Mouse (Mus musculus) gonadal fat pad, adult 2 months (tissue): ENCODE results near the gene Trat1. TPM values are rescaled to one million over a fixed set of nuclear protein-coding genes. Genes with fewer than 3 reads are reported as not detected.

Source experiments
- DNase-seq: peaks from one replicate; pipeline ENCODE4 v3.0.0-alpha.2; 2012; ENCODE audit warnings: low read depth
- polyA plus RNA-seq: library from polyadenylated mRNA; depleted of rRNA; stranded (reverse); fragments of >200 nt; gene quantifications from 2 replicates; pipeline ENCODE4 v1.2.3, GENCODE M21; 2012; rRNA removed

Gene Trat1
- 0.01 and 0.03 TPM in 2 replicates for polyA plus RNA-seq

DNA sequence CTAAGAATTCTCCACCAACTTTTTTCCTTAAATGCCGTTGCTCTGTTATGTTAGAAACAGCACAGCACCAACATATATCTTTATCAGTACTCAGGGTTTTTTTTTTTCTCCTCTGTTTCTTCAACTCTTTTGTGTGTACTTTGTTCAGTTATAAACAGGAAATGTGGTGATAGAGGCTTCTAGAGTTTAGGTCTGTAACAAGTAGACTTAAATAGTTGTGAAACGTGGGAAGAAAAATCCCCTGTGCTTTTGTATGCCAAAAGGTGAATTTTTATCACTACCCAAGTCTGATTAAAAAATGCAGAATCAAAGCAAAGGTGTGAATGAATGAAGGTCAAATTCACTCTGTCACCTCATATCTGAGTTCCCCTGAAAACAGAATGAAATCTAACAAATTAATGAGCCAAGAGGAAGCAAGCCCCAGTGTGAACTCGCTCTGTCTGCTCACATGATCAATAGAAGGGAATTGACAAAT, at the start of gene Trat1:
Trat1 (minus strand) TSS at position 51 of the 475 bp plus-strand sequence.
- DNase-seq, result no peak

- DNase-seq, result no peak
These were observed 46.7 kb upstream of the Trat1 start for GRCm38 (mm10) chr16:48818524-48818923.

DNA sequence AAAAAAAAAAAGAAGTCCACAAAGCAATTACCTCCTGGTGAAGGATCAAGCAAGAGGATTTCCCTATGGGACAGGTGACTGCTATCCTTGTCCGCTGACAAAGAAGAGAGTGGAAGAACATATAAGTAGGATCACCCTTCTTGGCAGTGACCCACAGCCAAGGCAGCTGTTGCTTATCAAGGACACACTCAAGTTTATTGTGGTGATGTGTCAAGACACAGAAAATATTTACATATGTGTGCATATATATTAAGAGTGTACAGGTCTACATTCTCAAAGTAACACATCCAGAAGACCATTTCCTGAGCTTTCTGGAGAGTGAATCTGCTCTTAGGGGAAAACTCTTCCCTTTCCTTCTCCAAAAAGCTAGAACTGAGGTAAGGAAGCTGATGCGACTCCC, 44.9 kb upstream of the Trat1 start, which contains the start of gene Retnlb:
Retnlb (plus strand) TSS at position 162 of the 400 bp plus-strand sequence.
- DNase-seq, result no peak

DNA sequence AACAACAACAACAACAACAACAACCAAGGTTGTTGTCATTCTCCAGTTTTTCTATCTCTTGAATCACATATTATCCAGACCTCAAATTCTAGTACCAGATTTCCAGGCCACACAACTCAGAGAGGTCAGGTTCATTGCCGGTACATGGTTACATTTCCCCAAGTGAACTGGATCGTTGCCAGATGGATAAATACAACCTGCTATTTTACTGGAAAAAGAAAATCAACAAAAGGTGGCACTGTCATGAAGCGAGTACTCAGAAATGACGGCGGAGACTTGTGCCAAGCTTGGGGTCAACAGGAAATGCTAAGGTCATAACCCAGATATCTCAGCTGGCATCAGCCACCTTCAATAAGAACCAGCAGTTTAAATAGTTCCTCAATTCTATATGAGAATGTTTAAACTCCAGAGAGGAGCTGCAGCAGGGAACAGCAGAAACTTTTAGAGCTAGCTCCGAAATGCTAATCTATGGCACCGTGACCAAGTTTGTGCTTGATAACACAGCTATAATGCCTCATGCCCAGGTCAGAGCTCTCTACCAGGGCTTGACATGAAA, 40.1 kb upstream of the Trat1 start:
- no peak for DNase-seq

DNA sequence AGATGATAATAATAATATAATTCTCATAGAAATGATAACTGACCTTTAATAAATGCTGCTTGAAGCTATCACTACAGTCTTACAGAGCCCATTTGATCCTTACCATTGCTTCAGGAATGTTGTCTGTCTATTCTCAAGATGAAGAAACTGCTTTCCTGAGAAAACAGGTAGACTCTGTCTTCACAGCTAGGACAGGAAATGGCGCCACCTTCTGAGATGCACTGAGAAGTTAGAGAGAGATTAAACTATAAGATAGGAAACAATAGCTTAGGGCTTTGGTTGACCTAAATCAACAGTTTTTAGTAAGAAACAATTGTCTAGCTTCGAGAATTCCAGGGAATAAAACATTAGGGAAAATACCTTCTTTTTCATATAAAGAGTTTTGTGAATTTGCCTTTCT, 37.6 kb upstream of the Trat1 start:
- no peak for DNase-seq

- DNase-seq, result no peak
These were observed 34.7 kb upstream of the Trat1 start for GRCm38 (mm10) chr16:48806521-48806920.

DNA sequence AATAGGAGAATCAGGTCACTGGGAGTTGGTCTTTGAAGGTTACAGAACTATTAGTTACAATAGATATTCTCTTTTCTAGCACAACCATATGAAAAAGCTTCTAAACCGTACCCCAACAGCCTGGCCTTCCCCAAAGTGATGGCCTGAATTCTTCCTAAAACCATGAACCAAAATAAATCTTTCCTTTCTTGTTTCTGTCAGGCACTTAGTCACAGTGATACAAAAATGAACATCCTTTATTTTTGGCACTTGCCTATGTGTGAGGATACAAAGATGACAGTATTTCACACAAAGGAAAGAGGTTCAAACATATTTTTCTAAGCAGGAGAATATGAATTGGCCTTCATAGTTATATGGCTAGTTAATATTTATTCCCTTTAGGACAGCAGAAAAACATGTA, 33.6 kb upstream of the Trat1 start:
- no peak for DNase-seq

DNA sequence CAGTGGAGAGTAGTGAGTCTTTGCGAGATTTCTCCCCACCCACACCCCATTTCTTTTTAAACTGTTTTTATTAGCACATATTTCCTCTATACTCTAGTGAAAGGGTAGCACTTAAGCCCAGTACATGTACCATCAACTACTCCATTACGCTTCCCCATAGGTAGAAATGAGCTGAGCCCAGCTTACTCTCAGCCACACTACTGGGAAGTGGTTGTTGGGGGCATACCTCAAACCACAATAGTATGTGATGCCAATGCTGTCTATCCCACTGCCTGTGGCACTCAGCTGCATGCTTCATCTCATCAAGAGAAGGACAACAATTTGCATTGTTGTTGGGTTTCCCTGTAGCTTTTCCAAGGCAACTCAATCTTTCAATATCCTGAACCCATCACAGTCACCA, 29.1 kb upstream of the Trat1 start:
- DNase-seq, result no peak

GRCm38 (mm10) chr16:48799470-48799869, 27.6 kb upstream of the Trat1 start:
- no peak for DNase-seq

DNA sequence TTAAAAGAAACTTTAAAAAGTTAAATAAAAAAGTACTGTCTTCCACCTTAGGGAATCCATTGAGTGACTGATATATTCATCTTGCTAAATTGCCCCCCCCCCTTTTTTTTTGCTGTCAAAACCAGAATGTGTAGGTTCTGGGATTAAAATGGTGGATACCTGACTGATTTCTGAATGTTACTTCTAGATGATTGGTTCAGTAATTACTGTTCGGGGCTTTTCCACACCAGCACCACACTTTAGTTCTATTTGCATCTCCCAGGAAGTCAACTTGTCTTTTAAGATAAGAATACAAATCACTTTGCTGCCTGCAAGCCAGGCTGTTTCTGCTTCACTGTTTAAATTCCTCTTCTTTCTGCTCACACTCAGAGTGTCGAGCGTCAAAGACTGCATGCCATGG, 26.5 kb upstream of the Trat1 start:
- no peak for DNase-seq

DNA sequence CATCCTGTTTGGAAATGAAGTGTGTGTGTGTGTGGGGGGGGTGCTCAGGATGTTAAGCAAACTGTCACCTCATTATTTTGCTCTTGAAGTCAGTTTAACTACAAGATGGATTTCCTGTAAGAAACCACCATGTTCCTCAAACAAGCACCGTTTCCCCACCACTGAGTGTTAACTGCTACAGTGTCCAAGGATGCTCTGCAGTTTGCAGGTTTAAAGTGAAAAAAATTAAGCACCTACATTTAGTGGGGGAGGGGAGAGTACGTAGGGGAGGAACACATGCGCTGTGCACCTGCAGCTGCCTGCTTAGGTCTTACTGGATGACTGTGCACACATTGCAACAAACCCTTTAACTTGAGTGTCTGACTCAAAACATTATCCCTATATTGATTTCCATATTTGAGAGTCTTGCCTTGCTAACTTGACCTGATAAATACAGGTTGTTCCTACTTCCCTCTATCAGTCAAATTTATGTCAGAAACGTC, 16.9 kb upstream of the Trat1 start:
- DNase-seq, result no peak

DNA sequence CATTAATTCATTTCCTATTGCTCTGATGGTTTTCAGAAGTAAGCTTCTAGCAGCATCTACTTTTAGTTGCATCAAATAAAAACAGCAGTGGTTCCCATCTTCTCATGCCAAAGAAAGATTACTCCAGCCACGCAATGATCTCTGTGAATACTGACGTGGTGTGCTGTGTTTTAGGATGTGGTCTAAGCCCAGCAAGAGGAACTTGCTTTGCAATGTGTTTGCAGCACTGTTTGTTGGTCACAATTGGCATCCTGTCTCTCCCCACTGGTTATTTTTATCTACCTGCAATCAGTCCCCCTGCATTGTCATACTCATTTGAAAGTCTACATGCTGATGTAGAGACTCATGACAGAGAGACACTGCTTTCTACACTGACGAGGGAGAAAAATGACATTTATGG, 14.4 kb upstream of the Trat1 start:
- DNase-seq, result no peak

DNA sequence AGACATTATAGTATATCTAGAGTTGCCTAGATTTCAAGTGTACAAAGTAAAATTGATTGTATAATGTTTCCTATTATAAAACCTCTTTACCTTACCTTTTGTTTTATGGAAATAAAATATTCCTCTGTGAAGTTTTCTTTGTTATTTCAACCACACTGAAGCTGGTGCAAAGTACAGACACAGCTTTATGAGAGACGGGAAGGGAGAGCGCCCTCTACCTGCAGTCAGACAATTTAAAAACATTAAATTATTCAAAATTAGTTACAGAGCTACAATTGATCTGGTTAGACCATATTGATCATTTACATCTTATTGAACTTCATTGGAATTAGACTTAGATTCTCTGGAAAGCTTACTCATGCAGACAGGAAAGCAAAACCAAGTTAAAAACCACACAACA, 5.4 kb upstream of the Trat1 start:
- no peak for DNase-seq

DNA sequence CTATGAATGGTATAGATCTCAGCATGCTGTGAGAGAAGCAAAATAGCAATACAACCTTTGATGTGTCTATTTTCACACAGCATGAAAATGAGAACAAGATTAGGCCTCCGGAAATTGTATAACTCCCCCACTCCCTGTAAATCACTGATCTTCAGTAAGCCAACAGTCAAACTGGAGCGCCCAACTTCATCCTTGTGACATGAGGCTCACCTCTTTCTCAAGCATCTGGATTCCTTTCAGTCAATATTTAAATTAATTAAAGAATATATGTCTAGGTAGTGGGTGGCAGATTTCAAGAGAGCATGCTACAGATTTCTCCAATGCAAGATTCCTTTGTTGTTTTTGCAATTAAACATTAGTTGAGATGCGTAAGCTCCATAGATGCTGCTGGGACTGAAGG, 2.6 kb downstream of the Trat1 start:
- DNase-seq, result no peak

GRCm38 (mm10) chr16:48760643-48761481, 11.0 kb downstream of the Trat1 start:
- DNase-seq, result no peak

DNA sequence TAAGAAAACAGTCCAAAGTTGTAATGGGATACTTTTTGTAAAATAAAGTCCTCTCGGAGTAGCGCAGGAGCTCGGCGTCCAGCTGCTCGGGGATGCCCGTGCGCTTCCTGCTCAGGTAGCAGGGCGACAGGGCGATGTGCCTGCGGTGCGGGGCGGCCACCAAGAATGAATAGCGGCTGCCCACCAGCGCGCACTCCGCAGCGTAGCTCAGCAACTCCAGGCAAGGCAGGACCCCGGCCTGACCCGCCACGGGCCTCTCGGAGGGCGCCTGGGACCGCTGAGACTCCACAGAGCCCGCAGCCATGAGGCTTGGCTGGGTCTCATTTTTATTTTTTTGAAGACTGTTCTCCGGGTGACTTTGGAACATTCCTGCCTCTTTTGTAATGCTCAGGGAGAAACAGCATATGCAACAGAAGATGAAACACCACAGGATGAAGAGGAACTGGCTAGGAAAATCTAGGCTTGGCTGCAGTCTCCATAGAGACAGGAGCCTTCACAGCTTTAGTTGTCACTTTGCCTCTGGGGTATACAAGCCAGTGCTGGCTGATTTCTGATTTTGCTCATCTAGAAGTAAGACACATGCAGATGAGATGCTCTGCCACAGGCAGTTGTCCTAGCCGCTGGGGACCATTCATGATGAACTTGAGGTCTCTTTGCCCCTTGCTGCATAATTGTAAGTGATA, 21.5 kb downstream of the Trat1 start:
- no peak for DNase-seq

DNA sequence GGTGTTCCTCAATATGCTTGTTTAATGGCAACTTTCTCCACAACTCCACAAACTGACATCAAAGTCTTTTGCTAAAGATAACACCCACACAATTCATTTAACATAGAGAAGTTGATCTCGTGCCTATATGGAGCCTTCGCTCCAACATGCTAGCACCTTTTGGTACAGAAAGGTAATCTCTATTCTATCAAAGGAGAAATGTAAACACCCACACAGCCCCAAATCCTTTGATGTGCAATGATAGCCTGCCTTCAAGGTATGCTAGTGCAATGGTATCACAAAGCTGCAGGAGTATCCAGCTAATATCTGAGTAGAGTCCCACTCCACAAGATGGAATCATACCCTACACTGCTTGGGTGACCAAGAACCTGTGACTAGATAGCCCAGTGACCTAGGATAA, 26.4 kb downstream of the Trat1 start:
- DNase-seq, result no peak

DNA sequence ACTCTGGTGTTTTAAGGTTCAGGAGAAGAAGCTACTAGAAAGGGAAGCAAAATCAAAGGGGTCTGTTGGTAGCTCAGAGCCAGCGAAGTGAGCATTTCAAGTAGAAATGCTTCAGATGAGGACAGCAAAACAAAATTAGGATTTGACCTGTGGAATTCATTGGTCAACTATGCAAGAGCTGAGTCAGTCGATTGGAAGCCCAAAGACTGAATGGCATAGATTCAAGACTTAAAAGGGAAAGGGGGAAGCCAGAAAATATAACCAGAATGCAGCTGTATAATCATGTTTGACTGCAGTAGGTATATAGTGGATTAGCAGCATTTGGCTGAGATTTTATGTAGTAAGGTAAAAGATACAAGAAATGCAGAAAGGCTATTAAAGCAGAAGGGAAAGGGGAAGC, 26.8 kb downstream of the Trat1 start:
- DNase-seq, result no peak

- DNase-seq, result no peak
These were observed 30.3 kb downstream of the Trat1 start for GRCm38 (mm10) chr16:48741549-48741948.

GRCm38 (mm10) chr16:48739974-48740373, 31.8 kb downstream of the Trat1 start:
- DNase-seq, result no peak

GRCm38 (mm10) chr16:48738429-48738828, 33.4 kb downstream of the Trat1 start:
- no peak for DNase-seq

DNA sequence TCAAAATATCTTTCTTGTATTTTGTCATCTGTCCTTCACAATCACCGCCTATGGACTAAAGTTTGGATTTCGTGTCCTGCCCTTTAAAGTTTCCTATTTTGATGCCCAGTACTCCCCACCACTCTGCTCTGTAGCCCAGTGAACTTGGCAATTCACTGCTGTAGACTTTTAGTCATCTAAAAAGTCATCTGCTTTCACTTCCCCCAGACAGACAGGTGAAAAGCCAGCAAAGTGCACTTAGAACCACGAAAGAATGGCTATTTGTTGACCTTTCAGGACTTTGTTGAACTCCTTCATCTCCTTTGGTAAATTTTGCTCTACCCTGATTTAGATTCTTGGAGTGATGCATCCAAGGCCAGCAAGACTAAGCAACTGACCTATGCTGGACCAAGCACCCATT, 34.9 kb downstream of the Trat1 start:
- no peak for DNase-seq

DNA sequence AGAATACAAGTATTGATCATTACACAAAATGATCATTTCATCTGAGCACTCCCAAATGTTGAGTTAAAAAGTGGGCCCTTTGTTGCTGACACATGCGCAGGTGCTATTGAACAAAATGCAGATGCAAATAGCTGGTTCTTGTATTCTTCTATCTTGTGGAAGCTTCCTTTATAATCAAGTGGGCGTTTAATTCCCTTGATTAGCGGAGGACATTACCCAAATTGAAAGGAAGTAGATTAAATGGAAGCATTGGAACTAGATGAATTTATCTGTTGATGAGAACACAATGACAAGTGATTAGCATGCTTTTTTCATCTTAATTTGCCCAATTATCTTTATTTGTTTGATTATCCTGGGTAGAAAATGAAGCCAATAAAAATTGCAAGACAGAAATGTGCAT, 51.6 kb downstream of the Trat1 start:
- DNase-seq, result no peak
